Mouse (Mus musculus) ES-Bruce4 (cell line): Measurements from ENCODE around the gene Dyx1c1. TPM values are rescaled to one million over a fixed set of nuclear protein-coding genes. Genes with fewer than 3 reads are reported as not detected.

Source experiments
- H3K27ac ChIP-seq: 2 replicates; pipeline ENCODE4 v1.5.1; 2012; ENCODE audit warnings: low read length, inconsistent platforms; ENCODE audit not compliant: insufficient read depth
- H3K27me3 ChIP-seq: 2 replicates; pipeline ENCODE4 v1.6.1; 2012; ENCODE audit warnings: mild to moderate bottlenecking, low read length, inconsistent platforms; ENCODE audit not compliant: control insufficient read depth, poor library complexity, insufficient read depth, severe bottlenecking
- H3K36me3 ChIP-seq: 2 replicates; pipeline ENCODE4 v1.6.1; 2012; ENCODE audit warnings: inconsistent platforms, mild to moderate bottlenecking, low read length, moderate library complexity; ENCODE audit not compliant: control insufficient read depth, poor library complexity, insufficient read depth, severe bottlenecking
- H3K4me1 ChIP-seq: one replicate; pipeline ENCODE4 v1.8.1; 2011; ENCODE audit warnings: low read length; ENCODE audit not compliant: control insufficient read depth, insufficient read depth
- H3K4me3 ChIP-seq: 2 replicates; pipeline ENCODE4 v1.5.1; 2011; ENCODE audit warnings: low read depth, mild to moderate bottlenecking, low read length
- H3K9ac ChIP-seq: 2 replicates; pipeline ENCODE4 v1.6.1; 2012; ENCODE audit warnings: low read depth, mild to moderate bottlenecking, inconsistent platforms; ENCODE audit not compliant: poor library complexity, severe bottlenecking
- H3K9me3 ChIP-seq: replicated peaks from 2 replicates; pipeline ENCODE4 v1.6.1; 2012; ENCODE audit warnings: mild to moderate bottlenecking, low read length, inconsistent platforms; ENCODE audit not compliant: control insufficient read depth, poor library complexity, insufficient read depth, severe bottlenecking
- CTCF ChIP-seq: IDR thresholded peaks from one replicate; pipeline ENCODE4 v1.8.1; 2011; ENCODE audit warnings: low read depth, low read length
- EP300 ChIP-seq: IDR thresholded peaks from 2 replicates; pipeline ENCODE4 v1.6.1; 2011; ENCODE audit warnings: low read depth, low read length; ENCODE audit not compliant: insufficient read depth
- POLR2A ChIP-seq: IDR thresholded peaks from one replicate; pipeline ENCODE4 v1.8.1; 2011; ENCODE audit warnings: low read length; ENCODE audit not compliant: insufficient read depth
- polyA plus RNA-seq: library from polyadenylated mRNA; stranded (reverse); fragments of >200 nt; gene quantifications from 2 replicates; pipeline ENCODE4 v1.2.4, GENCODE M21; 2011; ENCODE audit warnings: low read depth; ENCODE audit not compliant: missing spikeins, insufficient read depth, insufficient read length

Gene Dyx1c1
- polyA plus RNA-seq, 1 experiment: 2.3 TPM

GRCm38 (mm10) chr9:72944286-72944685 is 14.3 kb upstream of the Dyx1c1 start:
- Histone ChIP-seq H3K36me3 (no peaks in the 10 kb centered on the region), H3K9ac (no peak overlapping the region), H3K27ac (no peak overlapping the region), H3K9me3 (peaks cover 5% of the 10 kb centered on the region), H3K27me3 (no peaks in the 10 kb centered on the region), H3K4me3 (0 out of 2 replicates have a peak overlapping the region, but pooled peaks have one; percentile 4), H3K4me1 (no peaks in the 10 kb centered on the region)
- no peak for TF ChIP-seq EP300
- TF ChIP-seq CTCF: no peak
- TF ChIP-seq POLR2A: no peak

DNA sequence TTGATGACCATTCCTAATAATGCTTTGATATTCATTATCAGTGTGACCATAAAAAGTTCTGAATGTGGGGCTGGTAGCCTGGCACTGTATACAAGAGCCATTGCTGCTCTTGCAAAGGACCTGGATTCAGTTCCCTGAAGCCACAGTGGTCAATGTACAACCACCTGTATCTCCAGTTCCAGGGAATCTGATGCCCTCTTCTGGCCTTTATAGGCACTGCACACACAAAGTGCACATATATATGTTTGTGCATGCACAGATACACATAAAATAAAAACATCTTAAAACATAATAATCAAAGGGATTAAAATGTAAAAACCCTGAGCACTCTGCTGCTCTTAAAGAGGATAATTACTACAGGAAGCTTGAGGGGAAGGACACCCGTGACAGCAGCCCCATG is 11.6 kb upstream of the Dyx1c1 start:
- Histone ChIP-seq H3K9ac (no peak overlapping the region), H3K9me3 (peaks cover 5% of the 10 kb centered on the region), H3K27ac (no peak overlapping the region), H3K4me1 (no peaks in the 10 kb centered on the region), H3K27me3 (no peaks in the 10 kb centered on the region), H3K4me3 (no peak overlapping the region), H3K36me3 (no peaks in the 10 kb centered on the region)
- TF ChIP-seq CTCF (no peak), EP300 (no peak)

DNA sequence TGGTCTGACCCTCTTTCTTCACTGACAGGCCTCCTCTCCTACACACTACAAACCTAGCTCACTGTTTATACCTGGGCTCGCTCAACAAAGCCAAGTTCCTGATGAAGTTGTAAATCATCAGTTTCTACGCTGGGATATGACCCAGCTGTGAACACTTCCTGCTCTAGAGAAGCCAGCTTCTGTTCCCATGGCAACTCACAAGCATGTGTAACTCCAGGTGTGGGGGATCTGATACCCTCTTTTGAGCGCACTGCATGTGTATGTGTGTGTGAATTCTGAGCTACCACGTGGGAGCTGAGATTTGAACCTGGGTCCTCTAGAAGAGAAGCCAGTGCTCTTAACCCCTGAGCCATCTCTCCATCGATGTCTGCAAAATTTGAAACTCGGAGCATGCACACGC is 9.0 kb upstream of the Dyx1c1 start:
- H3K4me1 ChIP-seq: no peaks in the 10 kb centered on the region
- peaks cover 5% of the 10 kb centered on the region for H3K9me3 ChIP-seq
- TF ChIP-seq CTCF: no peak
- H3K9ac ChIP-seq: no peak overlapping the region
- no peaks in the 10 kb centered on the region for H3K36me3 ChIP-seq
- H3K4me3 ChIP-seq: no peak overlapping the region
- H3K27me3 ChIP-seq: no peaks in the 10 kb centered on the region
- H3K27ac ChIP-seq: no peak overlapping the region

GRCm38 (mm10) chr9:72954746-72955145 is 3.8 kb upstream of the Dyx1c1 start:
- TF ChIP-seq CTCF (peak; percentile 70), POLR2A (no peak)
- H3K9me3 ChIP-seq: no peaks in the 10 kb centered on the region

DNA sequence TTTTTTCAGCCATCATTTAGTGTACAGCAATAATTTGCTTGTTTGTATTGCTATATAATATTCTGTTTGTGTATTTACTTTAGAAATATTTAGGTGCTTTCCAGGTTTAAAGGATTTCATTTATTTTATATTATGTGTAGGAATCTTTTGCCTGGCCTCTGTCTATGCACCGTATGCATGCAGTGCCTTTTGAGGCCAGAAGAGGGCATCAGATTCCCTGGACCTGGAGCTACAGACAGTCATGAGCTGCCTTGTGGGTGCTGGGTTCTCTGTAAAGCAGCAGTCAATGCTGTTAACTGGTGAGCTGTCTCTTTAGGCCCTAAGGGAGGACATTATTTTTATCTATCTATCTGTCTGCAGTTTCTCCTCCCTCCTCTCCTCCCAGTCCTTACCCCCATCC is 3.0 kb upstream of the Dyx1c1 start:
- Histone ChIP-seq H3K4me3 (no peak overlapping the region), H3K9ac (no peak overlapping the region), H3K27me3 (no peaks in the 10 kb centered on the region), H3K9me3 (no peaks in the 10 kb centered on the region), H3K36me3 (no peaks in the 10 kb centered on the region), H3K27ac (no peak overlapping the region), H3K4me1 (no peaks in the 10 kb centered on the region)
- TF ChIP-seq CTCF: peak; percentile 87
- no peak for TF ChIP-seq POLR2A

More at GRCm38 (mm10) chr9:72954746-72955145, 3.8 kb upstream of the Dyx1c1 start:
- H3K27ac ChIP-seq: no peak overlapping the region
- H3K27me3 ChIP-seq: no peaks in the 10 kb centered on the region
- H3K9ac ChIP-seq: no peak overlapping the region
- no peaks in the 10 kb centered on the region for H3K4me1 ChIP-seq
- H3K4me3 ChIP-seq: no peak overlapping the region
- H3K36me3 ChIP-seq: no peaks in the 10 kb centered on the region

DNA sequence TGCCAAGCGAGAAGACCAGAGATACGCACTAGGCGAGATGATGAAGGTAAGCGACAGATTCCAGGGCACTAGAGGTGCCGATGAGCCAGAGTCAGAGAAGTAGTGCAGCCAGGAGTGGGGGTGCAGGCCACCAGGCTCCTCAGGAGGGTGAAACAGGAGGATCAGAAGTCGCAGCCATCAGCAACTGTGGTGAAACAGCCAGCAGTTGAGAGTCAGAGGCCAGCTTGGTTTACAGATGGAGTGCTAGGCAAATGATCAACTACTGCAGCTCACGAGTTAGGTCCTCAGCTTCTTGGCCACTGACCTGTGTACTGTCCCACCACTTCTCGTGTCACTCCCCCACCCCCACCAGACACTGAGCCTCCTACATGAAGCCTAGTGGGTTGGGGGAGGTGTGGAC is 2.8 kb downstream of the Dyx1c1 start:
- H3K9ac ChIP-seq: no peak overlapping the region
- no peaks in the 10 kb centered on the region for H3K9me3 ChIP-seq
- no peak overlapping the region for H3K4me3 ChIP-seq
- no peak for TF ChIP-seq CTCF
- TF ChIP-seq EP300: no peak
- no peak for TF ChIP-seq POLR2A
- H3K27ac ChIP-seq: no peak overlapping the region
- H3K27me3 ChIP-seq: no peaks in the 10 kb centered on the region
- peaks cover 2% of the 10 kb centered on the region for H3K4me1 ChIP-seq
- H3K36me3 ChIP-seq: no peaks in the 10 kb centered on the region

GRCm38 (mm10) chr9:72961959-72962358 is 3.4 kb downstream of the Dyx1c1 start:
- peak overlapping the region; percentile 34; the same call in 1 of the 2 replicates for H3K4me3 ChIP-seq
- H3K9ac ChIP-seq: peak overlapping the region; percentile 33
- H3K9me3 ChIP-seq: no peaks in the 10 kb centered on the region
- TF ChIP-seq EP300 (no peak), POLR2A (no peak), CTCF (no peak)
- H3K36me3 ChIP-seq: no peaks in the 10 kb centered on the region
- peak overlapping the region; percentile 4; the same call in 1 of the 2 replicates for H3K27ac ChIP-seq
- H3K27me3 ChIP-seq: no peaks in the 10 kb centered on the region
- H3K4me1 ChIP-seq: peaks cover 2% of the 10 kb centered on the region
